Mouse (Mus musculus) MEL (cell line): ENCODE measurements around the gene 4933417A18Rik. TPM values are rescaled to one million over a fixed set of nuclear protein-coding genes. Genes with fewer than 3 reads are reported as not detected.
"Not testable (repeated sequence)": the region's sequence is repeated elsewhere in the genome, so short reads cannot be mapped to it uniquely, and the experiment has no call there.

ENCODE experiments used
- DNase-seq: peaks from one replicate; pipeline ENCODE4 v3.0.0; 2011; ENCODE audit warnings: low read depth, low spot score
- H3K27ac ChIP-seq: 2 replicates; pipeline ENCODE4 v1.5.1; 2012; ENCODE audit warnings: low read depth, mild to moderate bottlenecking, control low read depth, low read length, moderate library complexity; ENCODE audit not compliant: control insufficient read depth
- H3K27me3 ChIP-seq, 2 experiments: fragments of 150-350 bp in 1 of 2; sonication (generic) in 1 of 2; 2 replicates each; pipeline ENCODE4 v1.6.1; 2012; ENCODE audit warnings: low read length in 2 of 2, mild to moderate bottlenecking in 2 of 2, improper control_type of control experiment in 1 of 2, moderate library complexity in 1 of 2; ENCODE audit not compliant: insufficient read depth in 2 of 2, control insufficient read depth in 1 of 2
- H3K36me3 ChIP-seq, 2 experiments: 2 replicates each; pipeline ENCODE4 v1.6.1; 2012 to 2014; ENCODE audit warnings: low read length in 2 of 2, improper control_type of control experiment in 1 of 2, inconsistent platforms in 1 of 2, mild to moderate bottlenecking in 1 of 2; ENCODE audit not compliant: insufficient read depth in 2 of 2, control insufficient read depth in 1 of 2
- H3K4me1 ChIP-seq, 2 experiments: fragments of 150-350 bp in 1 of 2; sonication (generic) in 1 of 2; 2 replicates each; pipeline ENCODE4 v1.6.1; 2012; ENCODE audit warnings: low read length in 2 of 2, improper control_type of control experiment in 1 of 2, mild to moderate bottlenecking in 1 of 2; ENCODE audit not compliant: insufficient read depth in 2 of 2, control insufficient read depth in 1 of 2
- H3K4me3 ChIP-seq, 2 experiments: fragments of 150-350 bp in 1 of 2; sonication (generic) in 1 of 2; 2 replicates each; pipeline ENCODE4 v1.5.1; 2012; ENCODE audit warnings: low read depth in 2 of 2, low read length in 2 of 2, mild to moderate bottlenecking in 2 of 2, moderate library complexity in 2 of 2, control low read depth in 1 of 2, improper control_type of control experiment in 1 of 2; ENCODE audit not compliant: control insufficient read depth in 1 of 2, insufficient read depth in 1 of 2
- H3K79me2 ChIP-seq: 2 replicates; pipeline ENCODE4 v1.6.1; 2012; ENCODE audit warnings: mild to moderate bottlenecking, low read length, moderate library complexity; ENCODE audit not compliant: control insufficient read depth, poor library complexity, insufficient read depth
- H3K9ac ChIP-seq: 2 replicates; pipeline ENCODE4 v1.6.1; 2012; ENCODE audit warnings: low read depth, mild to moderate bottlenecking, control low read depth, low read length, moderate library complexity; ENCODE audit not compliant: control insufficient read depth, poor library complexity, severe bottlenecking
- H3K9me3 ChIP-seq: fragments of 150-350 bp; sonication (generic); replicated peaks from 2 replicates; pipeline ENCODE4 v1.6.1; 2012; ENCODE audit warnings: mild to moderate bottlenecking, low read length, improper control_type of control experiment, moderate library complexity; ENCODE audit not compliant: insufficient read depth
- BHLHE40 ChIP-seq: IDR thresholded peaks from 2 replicates; pipeline ENCODE4 v1.6.1; 2012; ENCODE audit warnings: low read depth, mild to moderate bottlenecking, inconsistent platforms, low read length, improper control_type of control experiment, borderline replicate concordance
- CHD2 ChIP-seq: IDR thresholded peaks from 2 replicates; pipeline ENCODE4 v1.6.1; 2011; ENCODE audit warnings: low read length, improper control_type of control experiment
- CTCF ChIP-seq, 3 experiments: IDR thresholded peaks in 2 of 3; conservative IDR thresholded peaks in 1 of 3; 2 replicates each; pipeline ENCODE4 v1.5.1; 2011 to 2012; ENCODE audit warnings: low read length in 3 of 3, low read depth in 2 of 3, mild to moderate bottlenecking in 2 of 3, improper control_type of control experiment in 1 of 3, inconsistent platforms in 1 of 3, mixed read lengths in 1 of 3, moderate library complexity in 1 of 3; ENCODE audit not compliant: control insufficient read depth in 1 of 3, insufficient read depth in 1 of 3, poor library complexity in 1 of 3, severe bottlenecking in 1 of 3
- EP300 ChIP-seq, 2 experiments: IDR thresholded peaks; 2 replicates each; pipeline ENCODE4 v1.6.1; 2011; ENCODE audit warnings: improper control_type of control experiment in 2 of 2, low read length in 2 of 2, low read depth in 1 of 2, mild to moderate bottlenecking in 1 of 2
- ETS1 ChIP-seq: IDR thresholded peaks from 2 replicates; pipeline ENCODE4 v1.6.1; 2012; ENCODE audit warnings: low read depth, mild to moderate bottlenecking, inconsistent platforms, low read length, improper control_type of control experiment, moderate library complexity
- JUND ChIP-seq: IDR thresholded peaks from 2 replicates; pipeline ENCODE4 v1.6.1; 2011; ENCODE audit warnings: low read depth, mild to moderate bottlenecking, improper control_type of control experiment, low read length
- MAFK ChIP-seq: IDR thresholded peaks from 2 replicates; pipeline ENCODE4 v1.6.1; 2011; ENCODE audit warnings: low read depth, mild to moderate bottlenecking, low read length, improper control_type of control experiment, borderline replicate concordance
- MXI1 ChIP-seq: IDR thresholded peaks from 2 replicates; pipeline ENCODE4 v1.6.1; 2011; ENCODE audit warnings: mild to moderate bottlenecking, low read depth, low read length, improper control_type of control experiment
- NRF1 ChIP-seq: IDR thresholded peaks from 2 replicates; pipeline ENCODE4 v1.6.1; 2014; ENCODE audit warnings: low read depth, mild to moderate bottlenecking, inconsistent platforms, low read length, improper control_type of control experiment, moderate library complexity; ENCODE audit not compliant: poor library complexity, insufficient read depth, severe bottlenecking
- RAD21 ChIP-seq: IDR thresholded peaks from 2 replicates; pipeline ENCODE4 v1.6.1; 2011; ENCODE audit warnings: mild to moderate bottlenecking, low read depth, low read length, improper control_type of control experiment
- RCOR1 ChIP-seq: IDR thresholded peaks from 2 replicates; pipeline ENCODE4 v1.6.1; 2012; ENCODE audit warnings: low read depth, mild to moderate bottlenecking, inconsistent platforms, low read length, improper control_type of control experiment
- SIN3A ChIP-seq: IDR thresholded peaks from 2 replicates; pipeline ENCODE4 v1.6.1; 2012; ENCODE audit warnings: low read length, improper control_type of control experiment, inconsistent platforms
- USF1 ChIP-seq: IDR thresholded peaks from 2 replicates; pipeline ENCODE4 v1.6.1; 2014; ENCODE audit warnings: low read depth, mild to moderate bottlenecking, inconsistent platforms, low read length, improper control_type of control experiment, moderate library complexity
- polyA plus RNA-seq, 2 experiments: library from polyadenylated mRNA; stranded (reverse) in 1 of 2; unstranded in 1 of 2; fragments of >175 nt in 1 of 2; fragments of >200 nt in 1 of 2; gene quantifications; 2 replicates each; pipeline versions ENCODE4 v1.2.1 to v1.2.4; 2012; ENCODE audit warnings: low replicate concordance in 2 of 2, low read depth in 1 of 2; ENCODE audit not compliant: insufficient read length in 2 of 2, insufficient read depth in 1 of 2, missing spikeins in 1 of 2
- total RNA-seq: library from RNA; depleted of rRNA; stranded (reverse); fragments of 300-350 nt; gene quantifications from 2 replicates; pipeline ENCODE4 v1.2.3, GENCODE M21; 2012

4933417A18Rik gene
- total and polyA plus RNA-seq, 3 experiments, result not detected

- H3K4me1 ChIP-seq, result no peaks in the 10 kb centered on the region
- no peaks in the 10 kb centered on the region for H3K36me3 ChIP-seq
- H3K9me3 ChIP-seq, result no peaks in the 10 kb centered on the region
- peaks cover 0 to 2% of the 10 kb centered on the region in 2 experiments for H3K27me3 ChIP-seq
- peak; percentile 24 for DNase-seq
- no peak overlapping the region for H3K27ac ChIP-seq
- peak overlapping the region; percentile 28; the same call in 1 of the 2 replicates for H3K9ac ChIP-seq
- peak overlapping the region; percentile 46 to 55 for H3K4me3 ChIP-seq
- no peaks in the 10 kb centered on the region for H3K79me2 ChIP-seq
- TF ChIP-seq CHD2 (no peak), SIN3A (no peak), RCOR1 (no peak), NRF1 (no peak), MAFK (no peak), EP300 (IDR thresholded peaks at IDR 0.05; ENCODE audit: low read depth in 1 of 2, low read length in 2 of 2) (no peak), USF1 (no peak), BHLHE40 (no peak), RAD21 (no peak), JUND (no peak)
Measured at GRCm38 (mm10) chr13:34964419-34964818, 40.2 kb downstream of the 4933417A18Rik start.

GRCm38 (mm10) chr13:34964866-34965265, 40.7 kb downstream of the 4933417A18Rik start:
- Histone ChIP-seq H3K4me3 (peak overlapping the region; percentile 46 to 55; a peak in 2 of 4 replicates), H3K9ac (no peak overlapping the region), H3K36me3 (no peaks in the 10 kb centered on the region), H3K27me3 (peaks cover 0 to 2% of the 10 kb centered on the region in 2 experiments), H3K79me2 (no peaks in the 10 kb centered on the region), H3K9me3 (no peaks in the 10 kb centered on the region), H3K4me1 (no peaks in the 10 kb centered on the region), H3K27ac (no peak overlapping the region)
- TF ChIP-seq CTCF (IDR thresholded peaks at IDR 0.05 in 2 of 3, conservative IDR thresholded peaks at IDR 0.05 in 1 of 3; ENCODE audit: control insufficient read depth in 1 of 3, insufficient read depth in 1 of 3, low read depth in 2 of 3, low read length in 3 of 3, poor library complexity in 1 of 3, severe bottlenecking in 1 of 3), result no peak
- TF ChIP-seq MXI1, result no peak
- no peak for TF ChIP-seq ETS1
- DNase-seq, result no peak

GRCm38 (mm10) chr13:34965647-34966046, 41.4 kb downstream of the 4933417A18Rik start:
- H3K36me3 ChIP-seq, H3K27me3 ChIP-seq, H3K4me1 ChIP-seq, H3K4me3 ChIP-seq, H3K79me2 ChIP-seq, DNase-seq, H3K9ac ChIP-seq, H3K9me3 ChIP-seq, H3K27ac ChIP-seq: not testable (repeated sequence)

GRCm38 (mm10) chr13:34972456-34972855, 48.2 kb downstream of the 4933417A18Rik start:
- not testable (repeated sequence) for DNase-seq, H3K27me3 ChIP-seq, H3K9me3 ChIP-seq, H3K4me3 ChIP-seq, H3K36me3 ChIP-seq, H3K9ac ChIP-seq, H3K27ac ChIP-seq, H3K79me2 ChIP-seq, H3K4me1 ChIP-seq
